Mouse (Mus musculus) hindbrain, embryonic 11.5 days (tissue): Measurements from ENCODE around the gene Sfmbt1. TPM values are rescaled to one million over a fixed set of nuclear protein-coding genes. Genes with fewer than 3 reads are reported as not detected.

Source experiments
- ATAC-seq: fragments of 200-750 bp; cut with Nextera tagmentation; 2 replicates; pipeline ENCODE4 v1.8.0; 2017; ENCODE audit warnings: mild to moderate bottlenecking, moderate TSS enrichment, moderate library complexity; ENCODE audit not compliant: low FRiP score
- DNase-seq: peaks from one replicate; pipeline ENCODE4 v3.0.0-alpha.2; 2015; ENCODE audit warnings: low spot score
- H3K27ac ChIP-seq: fragments of 300-500 bp; sonication (generic); 2 replicates; pipeline ENCODE4 v1.5.1; 2014; ENCODE audit warnings: mild to moderate bottlenecking, low read depth, low read length
- H3K27me3 ChIP-seq: fragments of 300-500 bp; sonication (generic); 2 replicates; pipeline ENCODE4 v1.6.1; 2014; ENCODE audit warnings: mild to moderate bottlenecking, low read length, moderate library complexity, mixed read lengths; ENCODE audit not compliant: control insufficient read depth, insufficient read depth
- H3K36me3 ChIP-seq: fragments of 300-500 bp; sonication (generic); 2 replicates; pipeline ENCODE4 v1.6.1; 2014; ENCODE audit warnings: mild to moderate bottlenecking, low read length, moderate library complexity, mixed read lengths; ENCODE audit not compliant: control insufficient read depth, insufficient read depth
- H3K4me1 ChIP-seq: fragments of 300-500 bp; sonication (generic); replicated peaks from 2 replicates; pipeline ENCODE4 v1.6.1; 2014; ENCODE audit warnings: low read length, mixed read lengths; ENCODE audit not compliant: control insufficient read depth, insufficient read depth
- H3K4me2 ChIP-seq: fragments of 300-500 bp; sonication (generic); replicated peaks from 2 replicates; pipeline ENCODE4 v1.6.1; 2014; ENCODE audit warnings: mild to moderate bottlenecking, low read depth, low read length
- H3K4me3 ChIP-seq: fragments of 300-500 bp; sonication (generic); 2 replicates; pipeline ENCODE4 v1.5.1; 2014; ENCODE audit warnings: low read depth, low read length
- H3K9ac ChIP-seq: fragments of 300-500 bp; sonication (generic); 2 replicates; pipeline ENCODE4 v1.6.1; 2014; ENCODE audit warnings: low read depth, low read length
- H3K9me3 ChIP-seq: fragments of 300-500 bp; sonication (generic); 2 replicates; pipeline ENCODE4 v1.6.1; 2016; ENCODE audit warnings: low read length; ENCODE audit not compliant: control insufficient read depth
- WGBS: fragments of 180-500 bp; shearing (Covaris S2); extraction: QIAGEN DNeasy Blood & Tissue Kit; methylation state at CpG from one replicate; pipeline ENCODE4 v1.1.7; 2014; 5-methylcytosine and 5-hydroxymethylcytosine counted together
- polyA plus RNA-seq: library from polyadenylated mRNA; unstranded; fragments of >200 nt; fragmentation: Nextera tagmentation; extraction: Ambion mirVana; gene quantifications from 2 replicates; pipeline ENCODE4 v1.2.1, GENCODE M21; 2014

Gene Sfmbt1
- polyA plus RNA-seq, 1 experiment from 2014 or later: 20.2 TPM

DNA sequence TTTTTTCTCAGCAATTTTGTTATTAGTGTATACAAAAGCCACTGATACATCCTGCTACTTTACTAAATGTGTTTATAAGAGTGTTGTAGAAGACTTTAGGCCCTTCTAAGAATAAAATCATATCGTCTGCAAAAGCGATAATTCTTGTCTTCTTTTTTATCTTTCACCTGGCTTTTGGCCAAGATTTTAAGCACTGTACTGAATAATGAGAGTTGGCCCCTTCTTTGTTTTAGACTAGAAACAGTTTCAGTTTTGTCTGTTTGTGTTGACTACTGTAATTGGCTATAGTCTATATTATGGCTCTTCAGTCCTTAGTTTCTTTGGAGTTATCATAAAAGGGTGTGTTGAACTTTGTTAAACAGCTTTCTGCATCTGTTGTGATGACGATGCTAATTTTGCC, 17.2 kb downstream of the Sfmbt1 start:
- Histone ChIP-seq H3K27ac (no peak overlapping the region), H3K27me3 (no peaks in the 10 kb centered on the region), H3K9ac (no peak overlapping the region), H3K36me3 (no peaks in the 10 kb centered on the region), H3K4me2 (no peak overlapping the region), H3K4me1 (no peaks in the 10 kb centered on the region), H3K4me3 (no peak overlapping the region), H3K9me3 (no peaks in the 10 kb centered on the region)
- no peak for ATAC-seq
- WGBS: 96% methylated on average over 3 of the region's 3 CpGs
- no peak for DNase-seq

- ATAC-seq (no peak), DNase-seq (no peak)
- 96% methylated on average over 5 of the region's 5 CpGs for WGBS
These were observed 20.0 kb downstream of the Sfmbt1 start for GRCm38 (mm10) chr14:30734665-30735064.

GRCm38 (mm10) chr14:30735810-30736209, 21.2 kb downstream of the Sfmbt1 start:
- ATAC-seq (no peak), DNase-seq (no peak)
- no peak overlapping the region for H3K4me3 ChIP-seq
- no peaks in the 10 kb centered on the region for H3K36me3 ChIP-seq
- H3K9ac ChIP-seq: no peak overlapping the region
- no peak overlapping the region for H3K4me2 ChIP-seq
- H3K9me3 ChIP-seq: no peaks in the 10 kb centered on the region
- H3K4me1 ChIP-seq: no peaks in the 10 kb centered on the region
- H3K27me3 ChIP-seq: no peaks in the 10 kb centered on the region
- WGBS: 80% methylated on average over 3 of the region's 3 CpGs
- H3K27ac ChIP-seq: no peak overlapping the region

More at GRCm38 (mm10) chr14:30734665-30735064, 20.0 kb downstream of the Sfmbt1 start:
- Histone ChIP-seq H3K9ac (no peak overlapping the region), H3K27ac (no peak overlapping the region), H3K27me3 (no peaks in the 10 kb centered on the region), H3K4me3 (no peak overlapping the region), H3K36me3 (no peaks in the 10 kb centered on the region), H3K9me3 (no peaks in the 10 kb centered on the region), H3K4me1 (no peaks in the 10 kb centered on the region), H3K4me2 (no peak overlapping the region)

GRCm38 (mm10) chr14:30736413-30736812, 21.8 kb downstream of the Sfmbt1 start:
- ATAC-seq (no peak), DNase-seq (no peak)
- Histone ChIP-seq H3K4me3 (no peak overlapping the region), H3K4me2 (no peak overlapping the region), H3K27me3 (no peaks in the 10 kb centered on the region), H3K9ac (no peak overlapping the region), H3K4me1 (no peaks in the 10 kb centered on the region), H3K36me3 (no peaks in the 10 kb centered on the region), H3K27ac (no peak overlapping the region), H3K9me3 (no peaks in the 10 kb centered on the region)
- WGBS: 90% methylated on average over 1 of the region's 1 CpGs

- H3K27me3 ChIP-seq: no peaks in the 10 kb centered on the region
- no peaks in the 10 kb centered on the region for H3K36me3 ChIP-seq
- no peak overlapping the region for H3K9ac ChIP-seq
- no peaks in the 10 kb centered on the region for H3K4me1 ChIP-seq
- no peak overlapping the region for H3K4me3 ChIP-seq
- 87% methylated on average over 3 of the region's 3 CpGs for WGBS
- DNase-seq (no peak), ATAC-seq (no peak)
- no peak overlapping the region for H3K4me2 ChIP-seq
- no peak overlapping the region for H3K27ac ChIP-seq
- H3K9me3 ChIP-seq: no peaks in the 10 kb centered on the region
These were observed 29.2 kb downstream of the Sfmbt1 start for GRCm38 (mm10) chr14:30743891-30744290.

DNA sequence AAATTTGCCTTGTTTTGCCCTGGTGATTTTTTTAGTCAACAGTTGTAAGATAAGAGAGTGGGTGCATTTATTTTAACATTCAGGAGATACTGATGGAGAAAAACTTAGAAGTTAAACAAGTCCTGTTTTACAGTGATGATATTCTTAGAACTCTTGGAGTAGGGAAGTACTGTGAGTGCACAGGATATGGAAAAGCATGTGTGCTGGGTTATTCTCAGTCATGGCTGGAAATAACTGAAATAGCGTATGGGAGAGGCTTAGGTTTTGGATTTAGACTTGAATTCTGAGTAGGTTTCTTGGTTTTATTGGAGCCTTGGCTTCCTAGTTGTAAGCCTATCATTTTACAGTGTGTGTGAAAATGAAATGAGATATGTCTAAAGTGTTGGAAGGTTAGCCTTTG, 31.5 kb downstream of the Sfmbt1 start:
- 96% methylated on average over 1 of the region's 1 CpGs for WGBS
- H3K27me3 ChIP-seq: no peaks in the 10 kb centered on the region
- no peak overlapping the region for H3K4me2 ChIP-seq

GRCm38 (mm10) chr14:30757239-30757638, 42.6 kb downstream of the Sfmbt1 start:
- Histone ChIP-seq H3K9ac (no peak overlapping the region), H3K27ac (no peak overlapping the region), H3K4me2 (no peak overlapping the region), H3K9me3 (no peaks in the 10 kb centered on the region), H3K4me1 (no peaks in the 10 kb centered on the region), H3K27me3 (no peaks in the 10 kb centered on the region), H3K36me3 (no peaks in the 10 kb centered on the region), H3K4me3 (no peak overlapping the region)
- 96% methylated on average over 3 of the region's 3 CpGs for WGBS
- ATAC-seq (no peak), DNase-seq (no peak)

More for the DNA sequence above, 31.5 kb downstream of the Sfmbt1 start:
- H3K9me3 ChIP-seq: no peaks in the 10 kb centered on the region
- DNase-seq (no peak), ATAC-seq (no peak)
- H3K27ac ChIP-seq: no peak overlapping the region
- no peak overlapping the region for H3K9ac ChIP-seq
- no peaks in the 10 kb centered on the region for H3K4me1 ChIP-seq
- H3K36me3 ChIP-seq: no peaks in the 10 kb centered on the region
- H3K4me3 ChIP-seq: no peak overlapping the region

- Histone ChIP-seq H3K27ac (no peak overlapping the region), H3K9me3 (no peaks in the 10 kb centered on the region), H3K27me3 (no peaks in the 10 kb centered on the region), H3K4me2 (no peak overlapping the region), H3K9ac (no peak overlapping the region), H3K36me3 (no peaks in the 10 kb centered on the region), H3K4me3 (no peak overlapping the region), H3K4me1 (no peaks in the 10 kb centered on the region)
- 91% methylated on average over 1 of the region's 1 CpGs for WGBS
- DNase-seq: no peak
- ATAC-seq: no peak
These were observed 46.6 kb downstream of the Sfmbt1 start for GRCm38 (mm10) chr14:30761211-30761610.

DNA sequence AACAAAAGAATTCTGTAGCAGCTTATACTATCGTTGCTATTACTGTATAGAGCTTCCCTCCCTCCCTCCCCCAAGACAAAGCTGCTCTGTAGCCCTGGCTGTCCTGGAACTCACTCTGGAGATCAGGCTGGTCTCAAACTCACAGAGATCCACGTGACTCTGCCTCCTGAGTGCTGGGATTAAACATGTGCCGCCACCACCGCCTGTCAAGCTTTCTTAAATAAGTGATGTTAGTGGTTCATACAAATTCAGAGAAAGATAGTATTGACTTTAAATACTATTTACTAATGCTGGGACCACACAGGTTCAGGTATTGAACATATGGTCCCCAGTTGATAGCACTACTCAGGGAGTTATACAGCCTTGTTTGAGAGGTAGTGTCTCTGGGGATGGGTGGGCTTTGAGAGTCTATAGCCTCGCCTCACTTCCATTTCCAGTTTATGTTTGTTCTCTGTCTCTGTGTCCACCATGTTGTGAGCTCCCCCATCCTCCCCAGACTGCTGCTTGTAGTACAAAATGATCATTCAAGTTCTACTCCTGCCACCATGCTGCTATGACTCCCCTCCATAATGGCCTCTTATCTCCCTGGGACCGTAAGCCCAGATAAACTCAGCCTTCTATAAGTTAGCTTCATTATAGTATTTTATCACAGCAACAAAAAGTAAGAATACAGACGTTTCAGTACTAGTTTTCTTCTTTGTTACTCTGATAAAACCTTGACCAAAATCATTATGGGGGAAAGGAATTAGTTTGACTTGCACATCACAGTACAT, 47.7 kb downstream of the Sfmbt1 start:
- no peaks in the 10 kb centered on the region for H3K27me3 ChIP-seq
- 92% methylated on average over 7 of the region's 7 CpGs for WGBS
- H3K4me1 ChIP-seq: no peaks in the 10 kb centered on the region
- ATAC-seq: no peak
- H3K36me3 ChIP-seq: no peaks in the 10 kb centered on the region
- H3K4me3 ChIP-seq: no peak overlapping the region
- H3K27ac ChIP-seq: no peak overlapping the region
- no peak overlapping the region for H3K9ac ChIP-seq
- H3K9me3 ChIP-seq: no peaks in the 10 kb centered on the region
- H3K4me2 ChIP-seq: no peak overlapping the region
- DNase-seq: no peak
